Mouse (Mus musculus): ENCODE data around the gene Pet100.

GRCm38 (mm10) chr8:3598054-3598453 lies 23.3 kb upstream of the Pet100 start:
- TF ChIP-seq CTCF (IDR thresholded peaks at IDR 0.05; ENCODE audit: insufficient read depth, low read depth, low read length) (no peak), POLR2A (IDR thresholded peaks at IDR 0.05; ENCODE audit: insufficient read depth, low read depth, low read length) (no peak)
